Mouse (Mus musculus) urinary bladder, postnatal 25 days (tissue): ENCODE measurements around the gene Wasf1.

ENCODE experiments used
- DNase-seq: peaks from one replicate; pipeline ENCODE4 v3.0.0; 2022; ENCODE audit warnings: low spot score

Wasf1 gene

GRCm38 (mm10) chr10:40895765-40896164 lies 12.5 kb downstream of the Wasf1 start:
- DNase-seq = no peak

GRCm38 (mm10) chr10:40896656-40897055 lies 13.4 kb downstream of the Wasf1 start:
- no peak for DNase-seq

- DNase-seq = no peak
Measured at GRCm38 (mm10) chr10:40901786-40902185, 18.5 kb downstream of the Wasf1 start.

GRCm38 (mm10) chr10:40906131-40906530 lies 22.9 kb downstream of the Wasf1 start:
- DNase-seq = no peak

GRCm38 (mm10) chr10:40906802-40907201 lies 23.5 kb downstream of the Wasf1 start:
- no peak for DNase-seq

GRCm38 (mm10) chr10:40908580-40908979 lies 25.3 kb downstream of the Wasf1 start:
- DNase-seq = no peak

- no peak for DNase-seq
Measured at GRCm38 (mm10) chr10:40910811-40911210, 27.5 kb downstream of the Wasf1 start.

- no peak for DNase-seq
Measured at GRCm38 (mm10) chr10:40915240-40915639, 32.0 kb downstream of the Wasf1 start.

GRCm38 (mm10) chr10:40918669-40919440 lies 35.6 kb downstream of the Wasf1 start:
- no peak for DNase-seq

- no peak for DNase-seq
Measured at GRCm38 (mm10) chr10:40919464-40919863, 36.2 kb downstream of the Wasf1 start.

- no peak for DNase-seq
Measured at GRCm38 (mm10) chr10:40932995-40933394, 49.7 kb downstream of the Wasf1 start.

GRCm38 (mm10) chr10:40936160-40936726 lies 53.0 kb downstream of the Wasf1 start:
- no peak for DNase-seq

GRCm38 (mm10) chr10:40937569-40937968 lies 54.3 kb downstream of the Wasf1 start:
- no peak for DNase-seq

GRCm38 (mm10) chr10:40942688-40943087 lies 59.4 kb downstream of the Wasf1 start:
- no peak for DNase-seq

- no peak for DNase-seq
Measured at GRCm38 (mm10) chr10:40950176-40950575, 66.9 kb downstream of the Wasf1 start.

GRCm38 (mm10) chr10:40956206-40956605 lies 72.9 kb downstream of the Wasf1 start:
- DNase-seq = no peak

- DNase-seq = no peak
Measured at GRCm38 (mm10) chr10:40961365-40961764, 78.1 kb downstream of the Wasf1 start.

GRCm38 (mm10) chr10:40962008-40962407 lies 78.7 kb downstream of the Wasf1 start:
- no peak for DNase-seq

GRCm38 (mm10) chr10:40964546-40964945 lies 81.3 kb downstream of the Wasf1 start:
- DNase-seq = no peak

GRCm38 (mm10) chr10:40968551-40968950 lies 85.3 kb downstream of the Wasf1 start:
- no peak for DNase-seq

- DNase-seq = no peak
Measured at GRCm38 (mm10) chr10:40969372-40970033, 86.2 kb downstream of the Wasf1 start.

- no peak for DNase-seq
Measured at GRCm38 (mm10) chr10:40970601-40971245, 87.4 kb downstream of the Wasf1 start.

- no peak for DNase-seq
Measured at GRCm38 (mm10) chr10:40971256-40971655, 88.0 kb downstream of the Wasf1 start.
